Mouse (Mus musculus): ENCODE measurements at regions not wholly inside any gene's neighbourhood (a gene's known extent, or its start where the extent isn't known, plus 50 kb on each side); places are given as distances from the start of the nearest gene placed in this dataset.

- DNase-seq (ENCODE audit: low read depth, low spot score) = no peak
Observed at GRCm38 (mm10) chr2:148622216-148622615, 50.2 kb upstream of the Nxt1 start.

- DNase-seq (ENCODE audit: low read depth, low spot score) = no peak
Observed at GRCm38 (mm10) chr2:148611911-148612310, 60.5 kb upstream of the Nxt1 start.

GRCm38 (mm10) chr2:148605425-148605930 lies 66.9 kb upstream of the Nxt1 start:
- no peak for DNase-seq (ENCODE audit: low read depth, low spot score)

- no peak for DNase-seq (ENCODE audit: low read depth, low spot score)
Observed at GRCm38 (mm10) chr2:148603951-148604350, 68.5 kb upstream of the Nxt1 start.

- DNase-seq (ENCODE audit: low read depth, low spot score) = no peak
Observed at GRCm38 (mm10) chr2:148603315-148603714, 69.1 kb upstream of the Nxt1 start.

- no peak for DNase-seq (ENCODE audit: low read depth, low spot score)
Observed at GRCm38 (mm10) chr2:148599498-148599897, 72.9 kb upstream of the Nxt1 start.

GRCm38 (mm10) chr2:148596966-148597365 lies 75.4 kb upstream of the Nxt1 start:
- DNase-seq (ENCODE audit: low read depth, low spot score) = no peak

- DNase-seq (ENCODE audit: low read depth, low spot score) = no peak
Observed at GRCm38 (mm10) chr2:148585721-148586335, 86.6 kb upstream of the Nxt1 start.

GRCm38 (mm10) chr2:148582208-148582607 lies 90.2 kb upstream of the Nxt1 start:
- no peak for DNase-seq (ENCODE audit: low read depth, low spot score)

GRCm38 (mm10) chr2:148581666-148582065 lies 90.7 kb upstream of the Nxt1 start:
- DNase-seq (ENCODE audit: low read depth, low spot score) = no peak

- no peak for DNase-seq (ENCODE audit: low read depth, low spot score)
Observed at GRCm38 (mm10) chr2:148580286-148580966, 92.0 kb upstream of the Nxt1 start.

GRCm38 (mm10) chr2:148579564-148579963 lies 92.8 kb upstream of the Nxt1 start:
- no peak for DNase-seq (ENCODE audit: low read depth, low spot score)

- DNase-seq (ENCODE audit: low read depth, low spot score) = no peak
Observed at GRCm38 (mm10) chr2:148579027-148579426, 93.4 kb upstream of the Nxt1 start.

- DNase-seq (ENCODE audit: low read depth, low spot score) = no peak
Observed at GRCm38 (mm10) chr2:148578176-148578575, 94.2 kb upstream of the Nxt1 start.

- no peak for DNase-seq (ENCODE audit: low read depth, low spot score)
Observed at GRCm38 (mm10) chr2:148575433-148575832, 97.0 kb upstream of the Nxt1 start.

GRCm38 (mm10) chr2:148572165-148572564 lies 100.2 kb upstream of the Nxt1 start:
- peak; percentile 22 for DNase-seq (ENCODE audit: low read depth, low spot score)

- DNase-seq (ENCODE audit: low read depth, low spot score) = no peak
Observed at GRCm38 (mm10) chr2:148571616-148572015, 100.8 kb upstream of the Nxt1 start.

- DNase-seq (ENCODE audit: low read depth, low spot score) = no peak
Observed at GRCm38 (mm10) chr2:148571018-148571417, 101.4 kb upstream of the Nxt1 start.

GRCm38 (mm10) chr2:148567930-148568481 lies 104.4 kb upstream of the Nxt1 start:
- DNase-seq (ENCODE audit: low read depth, low spot score) = no peak

- peak; percentile 47 for DNase-seq (ENCODE audit: low read depth, low spot score)
Observed at GRCm38 (mm10) chr2:148563390-148563789, 109.0 kb upstream of the Nxt1 start.

- DNase-seq (ENCODE audit: low read depth, low spot score) = no peak
Observed at GRCm38 (mm10) chr2:148562041-148562440, 110.4 kb upstream of the Nxt1 start.

GRCm38 (mm10) chr2:148560013-148560773 lies 112.2 kb upstream of the Nxt1 start:
- DNase-seq (ENCODE audit: low read depth, low spot score) = no peak

Data from A20 (cell line).